In genomic region chr17:25980854-25981253, GRCm38 (mm10) we compare ENCODE assay signal across 11 mouse cellular contexts. TPM values are rescaled to one million over a fixed set of nuclear protein-coding genes. Genes with fewer than 3 reads are reported as not detected.
DNase-seq lines count a peak whose midpoint lies in the region; ATAC-seq lines count a peak whose summit lies in the region.
"Had no signal": no experiment of that assay in that cellular context is flagged by ENCODE, and none has a peak within 500 bp of the region (broad histone marks: within the 10 kb centered on the region; RNA-seq: fewer than 3 reads in every experiment).

No protein-coding gene starts in this region.

- H3K4me1 ChIP-seq in embryonic facial prominence, embryonic 13.5 days: peaks cover 33% of the 10 kb centered on the region
- H3K4me1 ChIP-seq in embryonic facial prominence, embryonic 10.5 days: peaks cover 41% of the 10 kb centered on the region
- H3K4me1 ChIP-seq in lung, embryonic 16.5 days (replicated peaks; ENCODE audit: control insufficient read depth, insufficient read depth, low read length): peaks cover 19% of the 10 kb centered on the region
- H3K4me1 ChIP-seq in forebrain, embryonic 10.5 days: peaks cover 30% of the 10 kb centered on the region
- H3K4me1 ChIP-seq in forebrain, embryonic 12.5 days: peaks cover 17% of the 10 kb centered on the region

- intact Hi-C loops in left cerebral cortex, postnatal 4 days (cut with DNase I): no loop called here

- no peak for DNase-seq in embryonic facial prominence, embryonic 10.5 days (ENCODE audit: low spot score)
- no peak for DNase-seq in lung, postnatal 4 days
- DNase-seq in gonadal fat pad, adult 2 months (ENCODE audit: low read depth): peak; percentile 65
- DNase-seq in left cerebral cortex, postnatal 4 days: peak; percentile 68
- no peak for DNase-seq in forebrain, embryonic 10.5 days (ENCODE audit: extremely low spot score, low spot score)

- H3K4me2 ChIP-seq in embryonic facial prominence, embryonic 13.5 days: no peak overlapping the region
- H3K4me2 ChIP-seq in lung, embryonic 16.5 days (ENCODE audit: low read depth, low read length): no peak overlapping the region
- no peak overlapping the region for H3K4me2 ChIP-seq in forebrain, embryonic 12.5 days
- H3K4me2 ChIP-seq: limb, embryonic 12.5 days; midbrain, embryonic 12.5 days had no signal

- H3K27me3 ChIP-seq in embryonic facial prominence, embryonic 13.5 days: no peaks in the 10 kb centered on the region
- H3K27me3 ChIP-seq in embryonic facial prominence, embryonic 10.5 days (replicated peaks; ENCODE audit: low read depth, poor library complexity, severe bottlenecking): no peaks in the 10 kb centered on the region
- H3K27me3 ChIP-seq in lung, embryonic 16.5 days (ENCODE audit: control insufficient read depth, insufficient read depth, low read depth, low read length): no peaks in the 10 kb centered on the region
- H3K27me3 ChIP-seq in forebrain, embryonic 10.5 days (ENCODE audit: poor library complexity, severe bottlenecking): no peaks in the 10 kb centered on the region
- no peaks in the 10 kb centered on the region for H3K27me3 ChIP-seq in forebrain, embryonic 12.5 days
- H3K27me3 ChIP-seq: limb, embryonic 12.5 days; midbrain, embryonic 12.5 days had no signal

- no peak overlapping the region for H3K4me3 ChIP-seq in embryonic facial prominence, embryonic 13.5 days
- no peak overlapping the region for H3K4me3 ChIP-seq in embryonic facial prominence, embryonic 10.5 days
- H3K4me3 ChIP-seq in lung, embryonic 16.5 days (ENCODE audit: low read length): no peak overlapping the region
- no peak overlapping the region; the same call in 1 of the 2 replicates for H3K4me3 ChIP-seq in forebrain, embryonic 10.5 days
- H3K4me3 ChIP-seq in forebrain, embryonic 12.5 days (replicated peaks): no peak overlapping the region
- H3K4me3 ChIP-seq: limb, embryonic 12.5 days; midbrain, embryonic 12.5 days had no signal

- no peaks in the 10 kb centered on the region for H3K9me3 ChIP-seq in embryonic facial prominence, embryonic 13.5 days
- H3K9me3 ChIP-seq in embryonic facial prominence, embryonic 10.5 days: no peaks in the 10 kb centered on the region
- H3K9me3 ChIP-seq in lung, embryonic 16.5 days (ENCODE audit: control insufficient read depth, low read length): no peaks in the 10 kb centered on the region
- no peaks in the 10 kb centered on the region for H3K9me3 ChIP-seq in forebrain, embryonic 10.5 days
- no peaks in the 10 kb centered on the region for H3K9me3 ChIP-seq in forebrain, embryonic 12.5 days
- H3K9me3 ChIP-seq: limb, embryonic 12.5 days; midbrain, embryonic 12.5 days had no signal

- no peak overlapping the region for H3K27ac ChIP-seq in embryonic facial prominence, embryonic 13.5 days
- H3K27ac ChIP-seq in embryonic facial prominence, embryonic 10.5 days (replicated peaks): no peak overlapping the region
- no peak overlapping the region for H3K27ac ChIP-seq in lung, embryonic 16.5 days (ENCODE audit: low read length)
- H3K27ac ChIP-seq in forebrain, embryonic 10.5 days: no peak overlapping the region
- H3K27ac ChIP-seq in forebrain, embryonic 12.5 days: no peak overlapping the region
- H3K27ac ChIP-seq: limb, embryonic 12.5 days; midbrain, embryonic 12.5 days had no signal

- H3K9ac ChIP-seq in embryonic facial prominence, embryonic 13.5 days: peak overlapping the region; percentile 33; the same call in 1 of the 2 replicates
- H3K9ac ChIP-seq in lung, embryonic 16.5 days (ENCODE audit: low read length): 0 out of 2 replicates have a peak overlapping the region, but pooled peaks have one; percentile 9
- H3K9ac ChIP-seq in forebrain, embryonic 12.5 days: no peak overlapping the region
- H3K9ac ChIP-seq: limb, embryonic 12.5 days; midbrain, embryonic 12.5 days had no signal

- no peak for ATAC-seq in embryonic facial prominence, embryonic 13.5 days (ENCODE audit: insufficient number of reproducible peaks, insufficient read depth, low FRiP score, low TSS enrichment, low read depth)
- ATAC-seq in lung, embryonic 16.5 days (ENCODE audit: low read depth): no peak
- ATAC-seq in forebrain, embryonic 12.5 days (ENCODE audit: low FRiP score): no peak

- H3K36me3 ChIP-seq in embryonic facial prominence, embryonic 13.5 days: peaks cover 7% of the 10 kb centered on the region; the same call in 1 of the 2 replicates
- H3K36me3 ChIP-seq in embryonic facial prominence, embryonic 10.5 days (replicated peaks): peaks cover 41% of the 10 kb centered on the region
- 0 out of 2 replicates have a peak, but pooled peaks cover 2% of the 10 kb centered on the region for H3K36me3 ChIP-seq in lung, embryonic 16.5 days (ENCODE audit: control insufficient read depth, insufficient read depth, low read length)
- H3K36me3 ChIP-seq in forebrain, embryonic 10.5 days (replicated peaks): peaks cover 22% of the 10 kb centered on the region
- H3K36me3 ChIP-seq in forebrain, embryonic 12.5 days (replicated peaks): peaks cover 6% of the 10 kb centered on the region; the same call in 1 of the 2 replicates
- H3K36me3 ChIP-seq: midbrain, embryonic 12.5 days had no signal

- 85% methylated on average over 5 of the region's 5 CpGs for WGBS in embryonic facial prominence, embryonic 13.5 days
- WGBS in embryonic facial prominence, embryonic 10.5 days: 90% methylated on average over 5 of the region's 5 CpGs
- 79% methylated on average over 5 of the region's 5 CpGs for WGBS in lung, embryonic 16.5 days
- 85% methylated on average over 5 of the region's 5 CpGs for WGBS in forebrain, embryonic 10.5 days
- 91% methylated on average over 5 of the region's 5 CpGs for WGBS in forebrain, embryonic 12.5 days

RNA-seq across cellular contexts. Expression of gene Capn15, which starts 4.7 kb away (rescaled TPM):
- 23.4 and 24.2 TPM in 2 replicates for polyA plus RNA-seq in embryonic facial prominence, embryonic 13.5 days (2015; fragmentation: Nextera tagmentation; extraction: Ambion mirVana)
- 34.3 and 40.1 TPM in 2 replicates for polyA plus RNA-seq in embryonic facial prominence, embryonic 10.5 days (2016; fragmentation: Nextera tagmentation; extraction: Ambion mirVana)
- polyA plus RNA-seq in lung, embryonic 16.5 days (2015; fragmentation: Nextera tagmentation; extraction: Ambion mirVana): 21.1 TPM in 2 replicates
- polyA plus RNA-seq in gonadal fat pad, adult 2 months (2012; rRNA removed): 27.6 and 28.1 TPM in 2 replicates
- 10 to 100 TPM; 42.2 to 45.9 TPM for total RNA-seq in left cerebral cortex, postnatal 4 days (2021)
- polyA plus RNA-seq in forebrain, embryonic 10.5 days (2016; fragmentation: Nextera tagmentation; extraction: Ambion mirVana): 31.8 and 37.0 TPM in 2 replicates
- 30.6 and 31.7 TPM in 2 replicates for polyA plus RNA-seq in forebrain, embryonic 12.5 days (2016; fragmentation: Nextera tagmentation; extraction: Ambion mirVana)

RNA-seq across cellular contexts. Expression of gene A930017K11Rik, which starts 28.5 kb away (rescaled TPM):
- polyA plus RNA-seq in embryonic facial prominence, embryonic 13.5 days (2015; fragmentation: Nextera tagmentation; extraction: Ambion mirVana): 0.18 and 0.26 TPM in 2 replicates
- polyA plus RNA-seq in embryonic facial prominence, embryonic 10.5 days (2016; fragmentation: Nextera tagmentation; extraction: Ambion mirVana): 0.35 and 0.36 TPM in 2 replicates
- polyA plus RNA-seq in lung, embryonic 16.5 days (2015; fragmentation: Nextera tagmentation; extraction: Ambion mirVana): 0.08 and 0.16 TPM in 2 replicates
- 2.4 TPM in 2 replicates for polyA plus RNA-seq in gonadal fat pad, adult 2 months (2012; rRNA removed)
- total RNA-seq in left cerebral cortex, postnatal 4 days (2021): not detected
- polyA plus RNA-seq in forebrain, embryonic 10.5 days (2016; fragmentation: Nextera tagmentation; extraction: Ambion mirVana): 0.09 and 0.14 TPM in 2 replicates
- 0.08 and 0.13 TPM in 2 replicates for polyA plus RNA-seq in forebrain, embryonic 12.5 days (2016; fragmentation: Nextera tagmentation; extraction: Ambion mirVana)
- polyA plus RNA-seq: heart, postnatal 0 days had no signal

RNA-seq across cellular contexts. Expression of gene Nhlrc4, which starts 36.1 kb away (rescaled TPM):
- polyA plus RNA-seq in embryonic facial prominence, embryonic 13.5 days (2015; fragmentation: Nextera tagmentation; extraction: Ambion mirVana): not detected in 2 replicates
- 0.88 TPM in 1 of 2 replicates, not detected in the other for polyA plus RNA-seq in embryonic facial prominence, embryonic 10.5 days (2016; fragmentation: Nextera tagmentation; extraction: Ambion mirVana)
- polyA plus RNA-seq in lung, embryonic 16.5 days (2015; fragmentation: Nextera tagmentation; extraction: Ambion mirVana): 0.41 and 1.1 TPM in 2 replicates
- 7.0 and 12.9 TPM in 2 replicates for polyA plus RNA-seq in gonadal fat pad, adult 2 months (2012; rRNA removed)
- total RNA-seq in left cerebral cortex, postnatal 4 days (2021): not detected
- 0.89 TPM in 1 of 2 replicates, not detected in the other for polyA plus RNA-seq in forebrain, embryonic 10.5 days (2016; fragmentation: Nextera tagmentation; extraction: Ambion mirVana)
- 0.09 and 0.72 TPM in 2 replicates for polyA plus RNA-seq in forebrain, embryonic 12.5 days (2016; fragmentation: Nextera tagmentation; extraction: Ambion mirVana)
- polyA plus RNA-seq: heart, postnatal 0 days had no signal

RNA-seq across cellular contexts. Expression of gene Pigq, which starts 36.1 kb away (rescaled TPM):
- polyA plus RNA-seq in embryonic facial prominence, embryonic 13.5 days (2015; fragmentation: Nextera tagmentation; extraction: Ambion mirVana): 50.6 and 53.8 TPM in 2 replicates
- polyA plus RNA-seq in embryonic facial prominence, embryonic 10.5 days (2016; fragmentation: Nextera tagmentation; extraction: Ambion mirVana): 62.9 and 69.3 TPM in 2 replicates
- 62.0 and 64.2 TPM in 2 replicates for polyA plus RNA-seq in lung, embryonic 16.5 days (2015; fragmentation: Nextera tagmentation; extraction: Ambion mirVana)
- 122 and 144 TPM in 2 replicates for polyA plus RNA-seq in gonadal fat pad, adult 2 months (2012; rRNA removed)
- total RNA-seq in left cerebral cortex, postnatal 4 days (2021): 100 to 1,000 TPM in 1 of 2 experiments, 10 to 100 TPM in 1; 87.1 to 104 TPM
- polyA plus RNA-seq in forebrain, embryonic 10.5 days (2016; fragmentation: Nextera tagmentation; extraction: Ambion mirVana): 68.4 and 75.6 TPM in 2 replicates
- polyA plus RNA-seq in forebrain, embryonic 12.5 days (2016; fragmentation: Nextera tagmentation; extraction: Ambion mirVana): 51.4 and 53.0 TPM in 2 replicates

Comparison
In these comparisons a context has a peak if more than half of its experiments do, and no peak if none do; other contexts are left out.
1. DNase-seq: peak in gonadal fat pad, adult 2 months (single experiment) and left cerebral cortex, postnatal 4 days (single experiment); none in embryonic facial prominence, embryonic 10.5 days (single experiment), lung, postnatal 4 days (0 of 2) and forebrain, embryonic 10.5 days (single experiment).